Mouse (Mus musculus) forebrain, embryonic 14.5 days (tissue): ENCODE measurements around the gene Rnf157. TPM values are rescaled to one million over a fixed set of nuclear protein-coding genes. Genes with fewer than 3 reads are reported as not detected.

ENCODE experiments used
- ATAC-seq: fragments of 200-750 bp; cut with Nextera tagmentation; 2 replicates; pipeline ENCODE4 v1.8.0; 2017; ENCODE audit warnings: mild to moderate bottlenecking, moderate library complexity
- DNase-seq: peaks from one replicate; pipeline ENCODE4 v3.0.0-alpha.2; 2015; ENCODE audit warnings: low spot score
- H3K27ac ChIP-seq: fragments of 300-500 bp; sonication (generic); 2 replicates; pipeline ENCODE4 v1.5.1; 2014; ENCODE audit warnings: low read depth, mild to moderate bottlenecking, control low read depth, low read length, moderate library complexity
- H3K27me3 ChIP-seq: fragments of 300-500 bp; sonication (generic); replicated peaks from 2 replicates; pipeline ENCODE4 v1.6.1; 2014; ENCODE audit warnings: low read length, control low read depth, mixed read lengths; ENCODE audit not compliant: control insufficient read depth, insufficient read depth
- H3K36me3 ChIP-seq: fragments of 300-500 bp; sonication (generic); 2 replicates; pipeline ENCODE4 v1.6.1; 2014; ENCODE audit warnings: low read length, control low read depth; ENCODE audit not compliant: control insufficient read depth, insufficient read depth
- H3K4me1 ChIP-seq: fragments of 300-500 bp; sonication (generic); 2 replicates; pipeline ENCODE4 v1.6.1; 2014; ENCODE audit warnings: antibody characterized with exemption, low read length, control low read depth; ENCODE audit not compliant: control insufficient read depth, insufficient read depth
- H3K4me2 ChIP-seq: fragments of 300-500 bp; sonication (generic); 2 replicates; pipeline ENCODE4 v1.6.1; 2014; ENCODE audit warnings: mild to moderate bottlenecking, control low read depth, low read length
- H3K4me3 ChIP-seq: fragments of 300-500 bp; sonication (generic); 2 replicates; pipeline ENCODE4 v1.5.1; 2014; ENCODE audit warnings: low read depth, low read length, control low read depth
- H3K9ac ChIP-seq: fragments of 300-500 bp; sonication (generic); 2 replicates; pipeline ENCODE4 v1.6.1; 2014; ENCODE audit warnings: mild to moderate bottlenecking, low read length, control low read depth, moderate library complexity
- H3K9me3 ChIP-seq: fragments of 300-500 bp; sonication (generic); replicated peaks from 2 replicates; pipeline ENCODE4 v1.6.1; 2016; ENCODE audit warnings: low read length, control low read depth, mixed read lengths; ENCODE audit not compliant: control insufficient read depth
- WGBS: fragments of 180-500 bp; shearing (Covaris S2); extraction: QIAGEN DNeasy Blood & Tissue Kit; methylation state at CpG from one replicate; pipeline ENCODE4 v1.1.7; 2014; 5-methylcytosine and 5-hydroxymethylcytosine counted together
- polyA plus RNA-seq: library from polyadenylated mRNA; unstranded; fragments of >200 nt; fragmentation: Nextera tagmentation; extraction: Ambion mirVana; gene quantifications from 2 replicates; pipeline ENCODE4 v1.2.1, GENCODE M21; 2014

Rnf157 gene
- polyA plus RNA-seq, 1 experiment from 2014 or later, result 16.3 TPM

- Histone ChIP-seq H3K27ac (no peak overlapping the region), H3K9ac (peak overlapping the region; percentile 92), H3K36me3 (peaks cover 44% of the 10 kb centered on the region), H3K27me3 (no peaks in the 10 kb centered on the region), H3K4me2 (peak overlapping the region; percentile 94), H3K4me1 (peaks cover 14% of the 10 kb centered on the region), H3K9me3 (no peaks in the 10 kb centered on the region), H3K4me3 (peak overlapping the region; percentile 83)
- WGBS, result 71% methylated on average over 5 of the region's 5 CpGs
- DNase-seq, result no peak
- no peak for ATAC-seq
These were observed 23.3 kb upstream of the Rnf157 start for GRCm38 (mm10) chr11:116435992-116436724.

- Histone ChIP-seq H3K27ac (peak overlapping the region; percentile 93), H3K36me3 (peaks cover 40% of the 10 kb centered on the region), H3K27me3 (no peaks in the 10 kb centered on the region), H3K4me2 (peak overlapping the region; percentile 94), H3K4me1 (peaks cover 16% of the 10 kb centered on the region), H3K4me3 (peak overlapping the region; percentile 83), H3K9ac (peak overlapping the region; percentile 92), H3K9me3 (no peaks in the 10 kb centered on the region)
- no peak for DNase-seq
- no peak for ATAC-seq
- 50% methylated on average over 12 of the region's 12 CpGs for whole genome bisulfite sequencing
These were observed 22.3 kb upstream of the Rnf157 start for GRCm38 (mm10) chr11:116434967-116435752.

GRCm38 (mm10) chr11:116434287-116434966, 21.6 kb upstream of the Rnf157 start:
- H3K9ac ChIP-seq, result peak overlapping the region; percentile 92
- ATAC-seq (peak; percentile 18), DNase-seq (peak; percentile 72)
- H3K4me1 ChIP-seq, result peaks cover 16% of the 10 kb centered on the region
- peak overlapping the region; percentile 94 for H3K4me2 ChIP-seq
- peak overlapping the region; percentile 83 for H3K4me3 ChIP-seq
- H3K27ac ChIP-seq, result peak overlapping the region; percentile 93
- WGBS, result under 1% methylated on average over 29 of the region's 67 CpGs
- H3K27me3 ChIP-seq, result no peaks in the 10 kb centered on the region
- H3K36me3 ChIP-seq, result peaks cover 34% of the 10 kb centered on the region
- H3K9me3 ChIP-seq, result no peaks in the 10 kb centered on the region

GRCm38 (mm10) chr11:116433356-116434286, 20.8 kb upstream of the Rnf157 start, which contains the start of gene Ubald2:
Gene Ubald2, plus strand, starts transcription at chr11:116434094.
- H3K4me3 ChIP-seq, result peak within 1 kb of the TSS; percentile 83
- peak within 1 kb of the TSS; percentile 93 for H3K27ac ChIP-seq
- peak; percentile 100 for DNase-seq
- H3K4me1 ChIP-seq, result peaks cover 16% of the 10 kb centered on the region
- H3K4me2 ChIP-seq, result peak within 1 kb of the TSS; percentile 94
- H3K9ac ChIP-seq, result peak within 1 kb of the TSS; percentile 92
- no peaks in the 10 kb centered on the region for H3K27me3 ChIP-seq
- ATAC-seq, result peak; percentile 98
- WGBS, result 2% methylated on average over 58 of the region's 66 CpGs
- H3K36me3 ChIP-seq, result peaks cover 28% of the 10 kb centered on the region
- H3K9me3 ChIP-seq, result no peaks in the 10 kb centered on the region

- peaks cover 16% of the 10 kb centered on the region for H3K4me1 ChIP-seq
- ATAC-seq, result no peak
- DNase-seq, result no peak
- no peak overlapping the region for H3K4me2 ChIP-seq
- peaks cover 26% of the 10 kb centered on the region for H3K36me3 ChIP-seq
- no peaks in the 10 kb centered on the region for H3K27me3 ChIP-seq
- no peak overlapping the region for H3K27ac ChIP-seq
- no peak overlapping the region for H3K4me3 ChIP-seq
- H3K9me3 ChIP-seq, result no peaks in the 10 kb centered on the region
- 54% methylated on average over 8 of the region's 8 CpGs for WGBS
- no peak overlapping the region for H3K9ac ChIP-seq
These were observed 19.9 kb upstream of the Rnf157 start for GRCm38 (mm10) chr11:116432593-116433355.

- Histone ChIP-seq H3K4me1 (peaks cover 16% of the 10 kb centered on the region), H3K9ac (no peak overlapping the region), H3K36me3 (peaks cover 20% of the 10 kb centered on the region), H3K9me3 (no peaks in the 10 kb centered on the region), H3K4me2 (no peak overlapping the region), H3K4me3 (no peak overlapping the region), H3K27ac (no peak overlapping the region), H3K27me3 (no peaks in the 10 kb centered on the region)
- 52% methylated on average over 6 of the region's 6 CpGs for WGBS
- DNase-seq, result no peak
- ATAC-seq, result no peak
These were observed 19.3 kb upstream of the Rnf157 start for GRCm38 (mm10) chr11:116432127-116432526.

GRCm38 (mm10) chr11:116431428-116432077, 18.7 kb upstream of the Rnf157 start:
- Histone ChIP-seq H3K4me3 (no peak overlapping the region), H3K27me3 (no peaks in the 10 kb centered on the region), H3K9ac (no peak overlapping the region), H3K4me1 (peaks cover 16% of the 10 kb centered on the region), H3K27ac (no peak overlapping the region), H3K36me3 (peaks cover 15% of the 10 kb centered on the region), H3K4me2 (peak overlapping the region; percentile 16; the same call in 1 of the 2 replicates), H3K9me3 (no peaks in the 10 kb centered on the region)
- no peak for ATAC-seq
- DNase-seq, result no peak
- 46% methylated on average over 11 of the region's 11 CpGs for WGBS
